Mouse (Mus musculus): ENCODE measurements around the gene Dleu7. TPM values are rescaled to one million over a fixed set of nuclear protein-coding genes. Genes with fewer than 3 reads are reported as not detected.

Dleu7 gene
- total RNA-seq, 2 experiments from 2014 or later, result 12.5 to 12.8 TPM

DNA sequence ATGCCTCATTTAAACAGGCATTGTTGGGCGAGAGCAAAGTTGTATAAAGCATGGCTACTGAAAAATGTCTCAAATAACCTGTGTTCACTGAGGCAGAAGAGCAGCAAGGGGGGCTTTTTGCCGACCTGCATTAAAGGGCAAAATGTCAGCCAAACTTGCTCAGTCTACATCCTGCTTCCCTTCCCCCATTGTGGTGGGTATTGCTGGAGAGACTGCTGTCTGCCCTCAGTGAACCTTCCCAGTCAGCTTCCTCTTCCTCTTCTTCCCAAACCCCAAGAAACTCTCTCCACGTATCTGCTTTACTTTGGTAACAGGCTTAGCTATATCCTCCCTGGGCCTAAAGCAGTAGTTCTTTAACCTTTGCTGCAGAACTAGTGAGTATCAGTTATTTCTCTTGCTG, 61.9 kb downstream of the Dleu7 start:
- intact Hi-C loops (cut with DNase I), result no loop called here
- DNase-seq (ENCODE audit: extremely low spot score in 1 of 2, low spot score in 2 of 2), result no peak

DNA sequence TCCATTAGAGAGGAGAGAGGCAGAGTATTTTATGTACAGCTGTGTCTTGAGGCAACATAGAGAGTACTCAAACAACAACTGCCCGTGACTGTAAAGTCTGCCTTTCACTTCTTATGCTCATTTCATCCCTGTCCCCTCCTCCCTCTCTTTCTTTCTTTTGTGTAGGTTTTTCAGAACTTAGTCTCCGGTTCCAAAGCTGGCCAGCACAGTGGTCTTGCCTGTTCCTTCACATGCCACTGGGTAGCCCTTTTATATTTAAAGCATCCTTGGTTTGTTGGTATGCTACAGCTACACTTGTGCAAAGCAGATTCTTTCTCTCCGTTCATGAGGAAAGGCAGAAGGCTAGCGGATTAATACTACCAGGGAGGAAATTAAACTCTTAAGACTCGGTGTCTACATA, 65.7 kb downstream of the Dleu7 start:
- intact Hi-C loops (cut with DNase I), result loop anchor here (10.0 kb wide), 1 partner anchor 142 kb away; no protein-coding TSS in a partner anchor
- DNase-seq (ENCODE audit: extremely low spot score in 1 of 2, low spot score in 2 of 2), result no peak

DNA sequence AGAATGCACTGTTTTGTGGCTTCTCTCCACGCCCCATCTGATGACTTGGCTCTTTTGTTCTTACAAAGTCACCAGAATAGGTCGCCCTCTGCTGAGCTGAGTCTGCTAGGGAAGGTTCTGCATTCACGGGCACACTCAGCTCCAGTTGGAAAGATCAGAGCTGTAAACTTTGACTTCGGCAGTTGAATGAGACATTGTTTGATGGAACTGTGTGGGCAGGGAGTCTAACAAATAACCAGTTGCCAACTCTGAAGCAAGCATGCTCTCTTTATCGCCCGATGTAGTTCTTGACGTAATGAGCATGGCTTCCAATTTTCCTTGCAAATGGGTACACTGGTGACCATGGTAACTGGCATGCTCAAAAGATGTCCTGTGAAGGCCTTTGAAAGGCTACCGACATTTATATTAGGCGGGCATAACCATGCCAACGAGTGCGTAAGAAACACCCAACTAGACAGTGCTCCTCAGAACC, 66.2 kb downstream of the Dleu7 start:
- DNase-seq (ENCODE audit: extremely low spot score in 1 of 2, low spot score in 2 of 2), result peak; percentile 49 to 56
- intact Hi-C loops (cut with DNase I), result loop anchor here (10.0 kb wide), 1 partner anchor 142 kb away; no protein-coding TSS in a partner anchor

Other genes starting within 250 kb of the Dleu7 start
- gene Rnaseh2b, start 458 bp downstream of the Dleu7 start, total RNA-seq (2021), result 10 to 100 TPM; 17.4 to 18.9 TPM
- gene Gucy1b2, start 163.2 kb upstream of the Dleu7 start, total RNA-seq (2021), result under 1 TPM; 0.39 to 0.55 TPM

Data from left cerebral cortex, postnatal 10 days (tissue).